Mouse (Mus musculus) embryonic facial prominence, embryonic 10.5 days (tissue): ENCODE measurements at regions not wholly inside any gene's neighbourhood (a gene's known extent, or its start where the extent isn't known, plus 50 kb on each side); places are given as distances from the start of the nearest gene placed in this dataset.

Experiments used
- DNase-seq: peaks from one replicate; pipeline ENCODE4 v3.0.0-alpha.2; 2017; ENCODE audit warnings: low spot score
- H3K27ac ChIP-seq: fragments of 300-500 bp; sonication (generic); replicated peaks from 2 replicates; pipeline ENCODE4 v1.5.1; 2016; ENCODE audit warnings: mild to moderate bottlenecking
- H3K27me3 ChIP-seq: fragments of 300-500 bp; sonication (generic); replicated peaks from 2 replicates; pipeline ENCODE4 v1.6.1; 2016; ENCODE audit warnings: low read depth, mild to moderate bottlenecking; ENCODE audit not compliant: poor library complexity, severe bottlenecking
- H3K36me3 ChIP-seq: fragments of 300-500 bp; sonication (generic); replicated peaks from 2 replicates; pipeline ENCODE4 v1.6.1; 2016; ENCODE audit warnings: mild to moderate bottlenecking, moderate library complexity
- H3K4me1 ChIP-seq: fragments of 300-500 bp; sonication (generic); 2 replicates; pipeline ENCODE4 v1.6.1; 2016
- H3K4me3 ChIP-seq: fragments of 300-500 bp; sonication (generic); 2 replicates; pipeline ENCODE4 v1.5.1; 2016; ENCODE audit warnings: mild to moderate bottlenecking, moderate library complexity
- H3K9me3 ChIP-seq: fragments of 300-500 bp; sonication (generic); 2 replicates; pipeline ENCODE4 v1.6.1; 2016; ENCODE audit warnings: mild to moderate bottlenecking
- WGBS: fragments of 180-500 bp; shearing (Covaris S2); methylation state at CpG from one replicate; pipeline ENCODE4 v1.1.7; 2016; 5-methylcytosine and 5-hydroxymethylcytosine counted together

GRCm38 (mm10) chr6:93349936-93350700, 406.8 kb upstream of the Adamts9 start:
- WGBS = 67% methylated on average over 7 of the region's 7 CpGs
- no peaks in the 10 kb centered on the region for H3K4me1 ChIP-seq
- DNase-seq = no peak
- no peaks in the 10 kb centered on the region for H3K27me3 ChIP-seq
- no peak overlapping the region for H3K27ac ChIP-seq
- H3K36me3 ChIP-seq = no peaks in the 10 kb centered on the region
- H3K4me3 ChIP-seq = no peak overlapping the region
- no peaks in the 10 kb centered on the region for H3K9me3 ChIP-seq

- DNase-seq = no peak
- no peaks in the 10 kb centered on the region for H3K36me3 ChIP-seq
- no peaks in the 10 kb centered on the region for H3K9me3 ChIP-seq
- WGBS = 90% methylated on average over 3 of the region's 3 CpGs
- H3K4me1 ChIP-seq = no peaks in the 10 kb centered on the region
- no peaks in the 10 kb centered on the region for H3K27me3 ChIP-seq
- H3K4me3 ChIP-seq = no peak overlapping the region
- H3K27ac ChIP-seq = no peak overlapping the region
Observed at GRCm38 (mm10) chr6:93348141-93348540, 404.8 kb upstream of the Adamts9 start.

GRCm38 (mm10) chr6:93328683-93329082, 385.4 kb upstream of the Adamts9 start:
- Histone ChIP-seq H3K36me3 (no peaks in the 10 kb centered on the region), H3K4me3 (no peak overlapping the region), H3K27me3 (no peaks in the 10 kb centered on the region), H3K9me3 (no peaks in the 10 kb centered on the region), H3K27ac (no peak overlapping the region), H3K4me1 (peaks cover 6% of the 10 kb centered on the region; the same call in 1 of the 2 replicates)
- 65% methylated on average over 2 of the region's 2 CpGs for WGBS
- no peak for DNase-seq

- 77% methylated on average over 1 of the region's 1 CpGs for WGBS
Observed at GRCm38 (mm10) chr6:93327930-93328329, 384.6 kb upstream of the Adamts9 start.

GRCm38 (mm10) chr6:93323881-93324280, 380.6 kb upstream of the Adamts9 start:
- H3K4me3 ChIP-seq = no peak overlapping the region
- H3K9me3 ChIP-seq = no peaks in the 10 kb centered on the region
- H3K36me3 ChIP-seq = no peaks in the 10 kb centered on the region
- DNase-seq = no peak
- no peak overlapping the region for H3K27ac ChIP-seq
- peaks cover 6% of the 10 kb centered on the region; the same call in 1 of the 2 replicates for H3K4me1 ChIP-seq
- H3K27me3 ChIP-seq = no peaks in the 10 kb centered on the region
- 86% methylated on average over 3 of the region's 3 CpGs for WGBS

More at GRCm38 (mm10) chr6:93327930-93328329, 384.6 kb upstream of the Adamts9 start:
- no peak for DNase-seq
- Histone ChIP-seq H3K27ac (no peak overlapping the region), H3K36me3 (no peaks in the 10 kb centered on the region), H3K27me3 (no peaks in the 10 kb centered on the region), H3K4me1 (peaks cover 6% of the 10 kb centered on the region; the same call in 1 of the 2 replicates), H3K4me3 (no peak overlapping the region), H3K9me3 (no peaks in the 10 kb centered on the region)

- H3K4me1 ChIP-seq = no peaks in the 10 kb centered on the region
- H3K9me3 ChIP-seq = no peaks in the 10 kb centered on the region
- no peak overlapping the region for H3K4me3 ChIP-seq
- no peaks in the 10 kb centered on the region for H3K27me3 ChIP-seq
- WGBS = 74% methylated on average over 5 of the region's 5 CpGs
- no peak overlapping the region for H3K27ac ChIP-seq
- no peaks in the 10 kb centered on the region for H3K36me3 ChIP-seq
- DNase-seq = no peak
Observed at GRCm38 (mm10) chr6:93314625-93315024, 371.3 kb upstream of the Adamts9 start.

GRCm38 (mm10) chr6:93305176-93305575, 361.9 kb upstream of the Adamts9 start:
- H3K36me3 ChIP-seq = no peaks in the 10 kb centered on the region
- no peak for DNase-seq
- no peak overlapping the region for H3K27ac ChIP-seq
- 46% methylated on average over 2 of the region's 2 CpGs for WGBS
- H3K4me3 ChIP-seq = no peak overlapping the region
- no peaks in the 10 kb centered on the region for H3K27me3 ChIP-seq
- no peaks in the 10 kb centered on the region for H3K4me1 ChIP-seq
- no peaks in the 10 kb centered on the region for H3K9me3 ChIP-seq

GRCm38 (mm10) chr6:93297975-93298374, 354.7 kb upstream of the Adamts9 start:
- H3K4me1 ChIP-seq = peaks cover 19% of the 10 kb centered on the region
- DNase-seq = peak; percentile 14
- H3K9me3 ChIP-seq = no peaks in the 10 kb centered on the region
- no peak overlapping the region for H3K4me3 ChIP-seq
- 50% methylated on average over 6 of the region's 6 CpGs for WGBS
- no peaks in the 10 kb centered on the region for H3K36me3 ChIP-seq
- H3K27me3 ChIP-seq = no peaks in the 10 kb centered on the region
- 0 out of 2 replicates have a peak overlapping the region, but pooled peaks have one; percentile 0 for H3K27ac ChIP-seq

- Histone ChIP-seq H3K27ac (no peak overlapping the region), H3K4me3 (no peak overlapping the region), H3K9me3 (no peaks in the 10 kb centered on the region), H3K4me1 (no peaks in the 10 kb centered on the region), H3K36me3 (no peaks in the 10 kb centered on the region), H3K27me3 (no peaks in the 10 kb centered on the region)
- no peak for DNase-seq
- 92% methylated on average over 1 of the region's 1 CpGs for WGBS
Observed at GRCm38 (mm10) chr6:93291711-93292110, 348.4 kb upstream of the Adamts9 start.

GRCm38 (mm10) chr6:93288421-93288820, 345.1 kb upstream of the Adamts9 start:
- Histone ChIP-seq H3K4me3 (no peak overlapping the region), H3K4me1 (no peaks in the 10 kb centered on the region), H3K36me3 (no peaks in the 10 kb centered on the region), H3K27me3 (no peaks in the 10 kb centered on the region), H3K27ac (no peak overlapping the region), H3K9me3 (no peaks in the 10 kb centered on the region)
- DNase-seq = no peak
- WGBS = 65% methylated on average over 4 of the region's 4 CpGs

GRCm38 (mm10) chr6:93285796-93286195, 342.5 kb upstream of the Adamts9 start:
- no peak for DNase-seq
- H3K9me3 ChIP-seq = no peaks in the 10 kb centered on the region
- H3K27ac ChIP-seq = no peak overlapping the region
- H3K36me3 ChIP-seq = no peaks in the 10 kb centered on the region
- no peaks in the 10 kb centered on the region for H3K27me3 ChIP-seq
- no peaks in the 10 kb centered on the region for H3K4me1 ChIP-seq
- H3K4me3 ChIP-seq = no peak overlapping the region
- 88% methylated on average over 2 of the region's 2 CpGs for WGBS

- Histone ChIP-seq H3K27ac (no peak overlapping the region), H3K36me3 (no peaks in the 10 kb centered on the region), H3K4me1 (no peaks in the 10 kb centered on the region), H3K9me3 (no peaks in the 10 kb centered on the region), H3K4me3 (no peak overlapping the region), H3K27me3 (no peaks in the 10 kb centered on the region)
- DNase-seq = no peak
- WGBS = 85% methylated on average over 1 of the region's 1 CpGs
Observed at GRCm38 (mm10) chr6:93281530-93281929, 338.2 kb upstream of the Adamts9 start.

- H3K4me1 ChIP-seq = peaks cover 30% of the 10 kb centered on the region
- DNase-seq = peak; percentile 41
- no peaks in the 10 kb centered on the region for H3K36me3 ChIP-seq
- H3K9me3 ChIP-seq = no peaks in the 10 kb centered on the region
- H3K27me3 ChIP-seq = no peaks in the 10 kb centered on the region
- H3K4me3 ChIP-seq = no peak overlapping the region
- H3K27ac ChIP-seq = no peak overlapping the region; the same call in 1 of the 2 replicates
- 48% methylated on average over 12 of the region's 12 CpGs for WGBS
Observed at GRCm38 (mm10) chr6:93273917-93274513, 330.7 kb upstream of the Adamts9 start.
